Mouse (Mus musculus): ENCODE measurements at regions not wholly inside any gene's neighbourhood (a gene's known extent, or its start where the extent isn't known, plus 50 kb on each side); places are given as distances from the start of the nearest gene placed in this dataset.

DNA sequence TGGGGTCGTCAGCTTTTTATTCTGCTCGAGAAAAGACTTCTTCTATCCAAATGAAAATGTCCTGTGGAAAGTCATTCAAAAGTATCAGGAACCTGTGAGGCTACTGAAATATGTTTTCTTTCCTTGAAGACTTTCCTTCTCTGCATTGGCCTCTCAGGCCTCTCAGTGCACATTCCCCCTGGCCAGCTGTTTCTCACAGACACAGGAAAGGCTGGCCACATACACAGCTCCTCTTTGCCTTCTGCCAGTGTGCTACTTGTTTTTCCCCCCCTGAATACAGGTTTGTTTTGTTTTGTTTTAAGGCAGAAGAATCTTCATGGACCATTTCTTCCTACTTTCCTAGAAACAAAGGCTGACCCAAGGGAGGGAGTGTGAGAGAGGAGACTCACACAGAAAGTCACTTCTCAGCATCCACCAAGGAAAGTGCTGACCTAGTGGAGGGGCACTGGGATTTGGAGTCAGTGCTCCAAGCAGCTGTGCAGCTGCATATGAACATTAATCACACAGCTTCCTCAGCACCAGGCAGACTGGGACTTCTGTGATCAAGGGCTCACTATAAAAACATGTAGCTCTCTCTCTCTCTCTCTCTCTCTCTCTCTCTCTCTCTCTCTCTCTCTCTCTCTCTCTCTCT lies 324.0 kb downstream of the Etaa1 start:
- TF ChIP-seq CTCF (IDR thresholded peaks at IDR 0.05; ENCODE audit: low read depth, low read length) (no peak), EP300 (IDR thresholded peaks at IDR 0.05; ENCODE audit: insufficient read depth, low read depth, low read length) (no peak), POLR2A (IDR thresholded peaks at IDR 0.05; ENCODE audit: insufficient read depth, low read length) (no peak)
- Histone ChIP-seq H3K4me3 (ENCODE audit: low read depth, low read length) (no peak overlapping the region), H3K36me3 (ENCODE audit: control insufficient read depth, insufficient read depth, low read length, poor library complexity, severe bottlenecking) (no peaks in the 10 kb centered on the region), H3K9ac (ENCODE audit: low read depth, poor library complexity, severe bottlenecking) (no peak overlapping the region), H3K9me3 (replicated peaks; ENCODE audit: control insufficient read depth, insufficient read depth, low read length, poor library complexity, severe bottlenecking) (no peaks in the 10 kb centered on the region), H3K4me1 (ENCODE audit: control insufficient read depth, insufficient read depth, low read length) (no peaks in the 10 kb centered on the region), H3K27ac (ENCODE audit: insufficient read depth, low read length) (no peak overlapping the region), H3K27me3 (ENCODE audit: control insufficient read depth, insufficient read depth, low read length, poor library complexity, severe bottlenecking) (no peaks in the 10 kb centered on the region)

DNA sequence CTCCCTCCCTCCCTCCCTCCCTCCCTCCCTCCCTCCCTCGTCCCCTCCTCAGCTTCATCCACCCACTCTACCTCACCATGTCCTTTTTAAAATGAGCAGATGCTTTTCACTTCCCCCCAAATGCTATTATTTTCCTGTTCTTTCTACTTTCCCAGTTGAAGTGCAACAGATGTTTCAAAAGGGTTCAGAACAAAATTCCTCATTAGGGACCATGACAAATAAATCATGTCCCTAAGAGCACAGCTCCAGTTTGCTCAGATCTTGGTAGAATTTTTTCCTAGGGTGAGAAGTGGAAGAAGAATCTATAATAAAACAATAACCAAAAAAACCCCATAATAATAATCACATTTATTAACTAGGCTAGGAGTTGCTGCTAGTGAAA lies 323.5 kb downstream of the Etaa1 start:
- no peak overlapping the region for H3K9ac ChIP-seq (ENCODE audit: low read depth, poor library complexity, severe bottlenecking)
- no peaks in the 10 kb centered on the region for H3K4me1 ChIP-seq (ENCODE audit: control insufficient read depth, insufficient read depth, low read length)
- TF ChIP-seq EP300 (IDR thresholded peaks at IDR 0.05; ENCODE audit: insufficient read depth, low read depth, low read length) (no peak), CTCF (IDR thresholded peaks at IDR 0.05; ENCODE audit: low read depth, low read length) (no peak), POLR2A (IDR thresholded peaks at IDR 0.05; ENCODE audit: insufficient read depth, low read length) (no peak)
- H3K27ac ChIP-seq (ENCODE audit: insufficient read depth, low read length) = no peak overlapping the region
- H3K9me3 ChIP-seq (replicated peaks; ENCODE audit: control insufficient read depth, insufficient read depth, low read length, poor library complexity, severe bottlenecking) = no peaks in the 10 kb centered on the region
- H3K27me3 ChIP-seq (ENCODE audit: control insufficient read depth, insufficient read depth, low read length, poor library complexity, severe bottlenecking) = no peaks in the 10 kb centered on the region
- H3K36me3 ChIP-seq (ENCODE audit: control insufficient read depth, insufficient read depth, low read length, poor library complexity, severe bottlenecking) = no peaks in the 10 kb centered on the region
- H3K4me3 ChIP-seq (ENCODE audit: low read depth, low read length) = no peak overlapping the region

DNA sequence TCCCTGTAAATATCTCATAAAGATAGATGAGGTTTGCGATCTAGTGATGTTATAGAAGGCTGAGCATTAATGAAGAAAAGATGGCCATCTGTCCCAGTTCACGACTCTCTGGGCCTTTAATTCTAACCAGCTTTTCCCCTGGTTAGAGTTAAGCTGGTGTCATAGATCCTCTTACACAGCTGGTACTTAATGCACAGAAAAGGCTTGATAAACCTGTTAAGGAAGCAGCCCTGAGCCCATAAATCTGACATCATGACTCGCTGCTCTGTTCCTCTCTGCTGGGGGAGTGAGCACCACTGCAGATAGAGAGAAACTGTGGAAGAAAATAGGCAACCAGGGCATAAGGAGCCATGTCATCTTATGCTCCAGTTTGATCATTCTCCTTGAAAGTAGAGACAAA lies 316.5 kb downstream of the Etaa1 start:
- Histone ChIP-seq H3K4me1 (ENCODE audit: control insufficient read depth, insufficient read depth, low read length) (no peaks in the 10 kb centered on the region), H3K9ac (ENCODE audit: low read depth, poor library complexity, severe bottlenecking) (no peak overlapping the region), H3K4me3 (ENCODE audit: low read depth, low read length) (no peak overlapping the region), H3K36me3 (ENCODE audit: control insufficient read depth, insufficient read depth, low read length, poor library complexity, severe bottlenecking) (no peaks in the 10 kb centered on the region), H3K27ac (ENCODE audit: insufficient read depth, low read length) (no peak overlapping the region), H3K27me3 (ENCODE audit: control insufficient read depth, insufficient read depth, low read length, poor library complexity, severe bottlenecking) (no peaks in the 10 kb centered on the region), H3K9me3 (replicated peaks; ENCODE audit: control insufficient read depth, insufficient read depth, low read length, poor library complexity, severe bottlenecking) (no peaks in the 10 kb centered on the region)
- TF ChIP-seq EP300 (IDR thresholded peaks at IDR 0.05; ENCODE audit: insufficient read depth, low read depth, low read length) = no peak
- TF ChIP-seq CTCF (IDR thresholded peaks at IDR 0.05; ENCODE audit: low read depth, low read length) = no peak
- no peak for TF ChIP-seq POLR2A (IDR thresholded peaks at IDR 0.05; ENCODE audit: insufficient read depth, low read length)

GRCm38 (mm10) chr11:17639922-17640321 lies 313.8 kb downstream of the Etaa1 start:
- no peaks in the 10 kb centered on the region for H3K36me3 ChIP-seq (ENCODE audit: control insufficient read depth, insufficient read depth, low read length, poor library complexity, severe bottlenecking)
- TF ChIP-seq POLR2A (IDR thresholded peaks at IDR 0.05; ENCODE audit: insufficient read depth, low read length) (no peak), CTCF (IDR thresholded peaks at IDR 0.05; ENCODE audit: low read depth, low read length) (no peak), EP300 (IDR thresholded peaks at IDR 0.05; ENCODE audit: insufficient read depth, low read depth, low read length) (no peak)
- no peak overlapping the region for H3K4me3 ChIP-seq (ENCODE audit: low read depth, low read length)
- no peak overlapping the region for H3K9ac ChIP-seq (ENCODE audit: low read depth, poor library complexity, severe bottlenecking)
- H3K27me3 ChIP-seq (ENCODE audit: control insufficient read depth, insufficient read depth, low read length, poor library complexity, severe bottlenecking) = no peaks in the 10 kb centered on the region
- no peaks in the 10 kb centered on the region for H3K4me1 ChIP-seq (ENCODE audit: control insufficient read depth, insufficient read depth, low read length)
- H3K9me3 ChIP-seq (replicated peaks; ENCODE audit: control insufficient read depth, insufficient read depth, low read length, poor library complexity, severe bottlenecking) = no peaks in the 10 kb centered on the region
- no peak overlapping the region for H3K27ac ChIP-seq (ENCODE audit: insufficient read depth, low read length)

DNA sequence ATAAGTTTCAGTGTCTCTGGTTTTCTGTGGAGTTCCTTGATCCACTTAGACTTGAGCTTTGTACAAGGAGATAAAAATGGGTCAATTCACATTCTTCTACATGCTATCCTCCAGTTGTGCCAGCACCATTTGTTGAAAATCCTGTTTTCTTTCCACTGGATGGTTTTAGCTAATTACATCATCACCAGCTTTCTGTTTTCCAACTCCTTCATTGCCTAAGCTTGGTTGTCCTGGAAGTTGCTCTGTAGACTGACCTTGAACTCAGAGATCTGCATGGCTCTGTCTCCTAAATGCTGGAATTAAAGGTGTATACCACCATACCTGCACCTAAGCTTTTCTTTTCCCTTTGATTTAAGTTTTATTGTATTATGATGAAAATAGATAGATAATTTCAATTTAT lies 306.2 kb downstream of the Etaa1 start:
- Histone ChIP-seq H3K9ac (ENCODE audit: low read depth, poor library complexity, severe bottlenecking) (no peak overlapping the region), H3K4me3 (ENCODE audit: low read depth, low read length) (no peak overlapping the region), H3K9me3 (replicated peaks; ENCODE audit: control insufficient read depth, insufficient read depth, low read length, poor library complexity, severe bottlenecking) (no peaks in the 10 kb centered on the region), H3K36me3 (ENCODE audit: control insufficient read depth, insufficient read depth, low read length, poor library complexity, severe bottlenecking) (no peaks in the 10 kb centered on the region), H3K27ac (ENCODE audit: insufficient read depth, low read length) (no peak overlapping the region), H3K4me1 (ENCODE audit: control insufficient read depth, insufficient read depth, low read length) (no peaks in the 10 kb centered on the region), H3K27me3 (ENCODE audit: control insufficient read depth, insufficient read depth, low read length, poor library complexity, severe bottlenecking) (no peaks in the 10 kb centered on the region)
- TF ChIP-seq EP300 (IDR thresholded peaks at IDR 0.05; ENCODE audit: insufficient read depth, low read depth, low read length) (no peak), CTCF (IDR thresholded peaks at IDR 0.05; ENCODE audit: low read depth, low read length) (no peak), POLR2A (IDR thresholded peaks at IDR 0.05; ENCODE audit: insufficient read depth, low read length) (no peak)

DNA sequence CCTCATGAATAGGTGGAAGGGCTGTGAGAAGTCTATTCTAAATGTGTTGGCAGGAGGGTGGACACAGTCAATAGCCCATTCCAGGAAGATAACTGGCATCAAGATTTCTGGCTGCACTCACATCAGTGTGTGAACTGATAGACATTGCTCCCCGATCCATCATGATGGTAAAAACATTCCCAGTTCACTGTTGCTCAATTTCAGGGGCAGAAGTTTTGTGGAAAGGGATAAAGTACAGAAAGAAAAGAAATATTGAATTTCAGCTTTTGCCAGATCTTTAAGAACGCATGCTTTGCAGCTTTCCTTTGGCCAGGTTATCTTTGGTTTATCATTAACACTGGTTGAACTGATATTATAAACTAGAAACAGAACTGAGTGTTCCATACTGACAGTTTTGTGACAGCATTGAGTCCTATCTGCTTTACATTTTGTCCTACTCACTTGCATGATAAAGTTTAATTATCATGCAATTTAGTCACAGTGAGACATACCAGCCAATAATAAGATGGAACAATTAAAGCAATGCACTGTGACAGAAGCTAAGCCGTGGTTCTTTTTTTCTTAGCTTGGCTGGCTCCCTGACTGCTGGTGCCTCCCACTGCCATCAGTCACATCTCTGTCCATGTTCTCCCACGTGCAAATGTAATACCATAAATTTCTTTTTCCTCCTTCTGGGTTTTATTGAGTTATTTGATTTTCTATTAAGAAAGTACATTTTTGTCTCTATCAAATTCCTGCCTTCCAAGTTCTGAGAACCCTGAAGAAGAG lies 302.1 kb downstream of the Etaa1 start:
- Histone ChIP-seq H3K4me3 (ENCODE audit: low read depth, low read length) (no peak overlapping the region), H3K9me3 (replicated peaks; ENCODE audit: control insufficient read depth, insufficient read depth, low read length, poor library complexity, severe bottlenecking) (no peaks in the 10 kb centered on the region), H3K4me1 (ENCODE audit: control insufficient read depth, insufficient read depth, low read length) (no peaks in the 10 kb centered on the region), H3K27ac (ENCODE audit: insufficient read depth, low read length) (no peak overlapping the region), H3K9ac (ENCODE audit: low read depth, poor library complexity, severe bottlenecking) (no peak overlapping the region), H3K36me3 (ENCODE audit: control insufficient read depth, insufficient read depth, low read length, poor library complexity, severe bottlenecking) (no peaks in the 10 kb centered on the region), H3K27me3 (ENCODE audit: control insufficient read depth, insufficient read depth, low read length, poor library complexity, severe bottlenecking) (no peaks in the 10 kb centered on the region)
- no peak for TF ChIP-seq EP300 (IDR thresholded peaks at IDR 0.05; ENCODE audit: insufficient read depth, low read depth, low read length)
- TF ChIP-seq CTCF (IDR thresholded peaks at IDR 0.05; ENCODE audit: low read depth, low read length) = no peak
- TF ChIP-seq POLR2A (IDR thresholded peaks at IDR 0.05; ENCODE audit: insufficient read depth, low read length) = no peak

Data from ES-Bruce4 (cell line).